Mouse (Mus musculus): ENCODE measurements at regions not wholly inside any gene's neighbourhood (a gene's known extent, or its start where the extent isn't known, plus 50 kb on each side); places are given as distances from the start of the nearest gene placed in this dataset.

DNA sequence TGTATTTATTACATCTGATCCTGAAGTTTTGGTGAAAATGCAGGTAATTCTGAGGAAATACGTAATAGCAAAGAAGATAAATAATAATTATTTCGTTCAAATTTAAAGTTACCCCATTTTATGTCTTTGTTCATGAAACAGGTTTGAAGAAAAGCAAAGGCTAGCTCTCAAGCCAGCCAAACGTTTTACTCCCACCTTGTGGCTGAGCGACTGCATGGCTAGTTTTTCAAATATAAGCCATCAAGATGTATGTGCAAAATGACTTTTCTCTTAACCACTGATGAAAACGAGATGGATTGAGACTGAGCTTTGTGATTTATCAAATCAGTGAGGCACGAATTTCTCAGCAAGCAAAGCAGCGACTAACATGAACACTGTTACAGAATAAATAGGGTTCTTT is 736.5 kb upstream of the Foxg1 start:
- ATAC-seq (ENCODE audit: low FRiP score, low TSS enrichment): no peak
- Histone ChIP-seq H3K27me3 (ENCODE audit: insufficient read depth, low read length) (no peaks in the 10 kb centered on the region), H3K27ac (ENCODE audit: low read length) (no peak overlapping the region), H3K9ac (replicated peaks; ENCODE audit: low read length) (no peak overlapping the region), H3K4me3 (ENCODE audit: low read length) (no peak overlapping the region), H3K9me3 (ENCODE audit: low read length) (no peaks in the 10 kb centered on the region), H3K4me1 (ENCODE audit: insufficient read depth, low read length) (no peaks in the 10 kb centered on the region), H3K36me3 (ENCODE audit: insufficient read depth, low read length) (no peaks in the 10 kb centered on the region), H3K4me2 (replicated peaks; ENCODE audit: low read depth, low read length) (no peak overlapping the region)
- WGBS: 47% methylated on average over 7 of the region's 7 CpGs

DNA sequence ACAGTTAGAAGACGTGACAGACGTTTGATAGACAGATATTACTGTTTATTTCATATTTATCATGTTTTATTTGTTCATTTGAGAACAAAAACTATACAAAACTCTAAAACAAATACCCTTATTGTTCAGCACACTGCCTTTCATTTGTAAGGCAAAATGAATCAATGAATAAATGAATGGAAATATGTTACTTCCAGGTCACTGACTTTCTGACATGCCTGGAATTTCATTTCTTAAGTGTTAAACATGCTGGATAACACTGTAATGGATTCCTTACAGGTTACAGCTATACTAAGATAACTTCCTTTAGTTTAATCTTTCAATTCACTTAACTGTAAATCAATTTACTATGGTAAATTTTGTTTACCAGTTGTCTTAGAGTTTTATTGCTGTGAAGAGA is 707.3 kb upstream of the Foxg1 start:
- no peak for ATAC-seq (ENCODE audit: low FRiP score, low TSS enrichment)
- 56% methylated on average over 2 of the region's 2 CpGs for WGBS
- H3K27me3 ChIP-seq (ENCODE audit: insufficient read depth, low read length): no peaks in the 10 kb centered on the region

DNA sequence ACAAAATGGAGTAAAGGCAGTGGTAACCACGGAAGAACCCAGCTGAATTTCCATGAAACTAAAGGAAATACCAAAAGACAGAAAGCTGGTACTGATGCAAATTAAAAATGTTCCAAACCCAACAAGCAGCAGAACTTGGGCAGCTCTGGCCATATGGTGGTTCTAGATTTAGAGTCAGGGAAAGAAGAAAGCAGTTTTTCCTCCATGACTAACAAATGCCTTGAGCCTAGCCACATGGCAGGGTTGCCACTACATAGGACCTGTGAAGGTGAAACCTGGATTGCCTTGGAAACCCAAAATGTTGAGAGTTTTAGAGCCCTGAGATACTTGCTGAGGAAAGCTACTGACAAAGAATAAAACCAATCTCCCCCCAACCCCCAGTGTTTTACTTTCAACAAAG is 701.5 kb upstream of the Foxg1 start:
- Histone ChIP-seq H3K4me1 (ENCODE audit: insufficient read depth, low read length) (no peaks in the 10 kb centered on the region), H3K27me3 (ENCODE audit: insufficient read depth, low read length) (no peaks in the 10 kb centered on the region), H3K4me3 (ENCODE audit: low read length) (no peak overlapping the region), H3K36me3 (ENCODE audit: insufficient read depth, low read length) (no peaks in the 10 kb centered on the region), H3K27ac (ENCODE audit: low read length) (no peak overlapping the region), H3K9me3 (ENCODE audit: low read length) (no peaks in the 10 kb centered on the region), H3K9ac (replicated peaks; ENCODE audit: low read length) (no peak overlapping the region), H3K4me2 (replicated peaks; ENCODE audit: low read depth, low read length) (no peak overlapping the region)
- no peak for ATAC-seq (ENCODE audit: low FRiP score, low TSS enrichment)
- WGBS: 86% methylated on average over 1 of the region's 1 CpGs

More for the DNA sequence above, 707.3 kb upstream of the Foxg1 start:
- Histone ChIP-seq H3K9ac (replicated peaks; ENCODE audit: low read length) (no peak overlapping the region), H3K4me2 (replicated peaks; ENCODE audit: low read depth, low read length) (no peak overlapping the region), H3K36me3 (ENCODE audit: insufficient read depth, low read length) (no peaks in the 10 kb centered on the region), H3K27ac (ENCODE audit: low read length) (no peak overlapping the region), H3K4me3 (ENCODE audit: low read length) (no peak overlapping the region), H3K4me1 (ENCODE audit: insufficient read depth, low read length) (no peaks in the 10 kb centered on the region), H3K9me3 (ENCODE audit: low read length) (no peaks in the 10 kb centered on the region)

DNA sequence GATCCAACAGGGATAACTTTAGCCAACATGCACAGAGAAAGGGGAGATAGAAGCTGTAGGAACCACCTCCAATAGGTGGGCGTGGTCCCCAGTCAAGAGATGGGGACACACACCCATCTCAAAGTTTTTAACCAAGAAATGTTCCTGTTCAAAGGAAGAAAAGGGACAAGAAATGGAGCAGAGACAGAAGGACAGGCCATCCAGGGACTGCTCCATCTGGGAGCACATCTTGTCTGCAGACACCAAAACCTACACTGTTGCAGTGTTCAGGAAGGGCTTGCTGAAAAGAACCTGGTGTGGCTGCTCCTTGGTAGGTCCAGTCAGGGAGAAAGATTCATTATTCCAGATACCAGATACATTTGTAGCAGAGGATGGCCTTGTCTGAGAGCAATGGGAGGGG is 676.5 kb upstream of the Foxg1 start:
- Histone ChIP-seq H3K4me2 (replicated peaks; ENCODE audit: low read depth, low read length) (no peak overlapping the region), H3K9ac (replicated peaks; ENCODE audit: low read length) (no peak overlapping the region), H3K4me1 (ENCODE audit: insufficient read depth, low read length) (no peaks in the 10 kb centered on the region), H3K27me3 (ENCODE audit: insufficient read depth, low read length) (no peaks in the 10 kb centered on the region), H3K27ac (ENCODE audit: low read length) (no peak overlapping the region), H3K9me3 (ENCODE audit: low read length) (no peaks in the 10 kb centered on the region), H3K36me3 (ENCODE audit: insufficient read depth, low read length) (no peaks in the 10 kb centered on the region), H3K4me3 (ENCODE audit: low read length) (no peak overlapping the region)
- no peak for ATAC-seq (ENCODE audit: low FRiP score, low TSS enrichment)
- 87% methylated on average over 1 of the region's 1 CpGs for WGBS

DNA sequence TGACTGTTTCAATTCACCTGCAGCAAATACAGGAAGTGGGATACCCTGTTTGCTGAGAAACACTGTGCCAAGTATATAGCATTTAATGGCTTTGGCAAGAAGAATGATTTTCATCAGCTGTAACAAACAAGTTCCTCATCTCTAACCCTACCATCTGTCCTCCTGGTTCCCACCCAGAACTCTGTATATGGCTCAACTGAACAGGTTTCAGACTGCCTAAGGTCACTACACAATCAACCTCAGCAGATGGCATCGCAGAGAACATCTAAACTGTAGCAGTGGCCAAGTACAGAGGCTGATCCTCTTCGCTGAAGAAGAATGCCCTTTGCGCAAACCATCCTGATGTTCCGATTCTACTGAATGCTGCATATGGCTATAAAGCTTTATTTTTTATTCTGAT is 668.8 kb upstream of the Foxg1 start:
- Histone ChIP-seq H3K4me3 (ENCODE audit: low read length) (no peak overlapping the region), H3K36me3 (ENCODE audit: insufficient read depth, low read length) (no peaks in the 10 kb centered on the region), H3K4me1 (ENCODE audit: insufficient read depth, low read length) (no peaks in the 10 kb centered on the region), H3K27me3 (ENCODE audit: insufficient read depth, low read length) (no peaks in the 10 kb centered on the region), H3K27ac (ENCODE audit: low read length) (no peak overlapping the region), H3K9ac (replicated peaks; ENCODE audit: low read length) (no peak overlapping the region), H3K9me3 (ENCODE audit: low read length) (no peaks in the 10 kb centered on the region), H3K4me2 (replicated peaks; ENCODE audit: low read depth, low read length) (no peak overlapping the region)
- ATAC-seq (ENCODE audit: low FRiP score, low TSS enrichment): no peak
- WGBS: 89% methylated on average over 4 of the region's 4 CpGs

DNA sequence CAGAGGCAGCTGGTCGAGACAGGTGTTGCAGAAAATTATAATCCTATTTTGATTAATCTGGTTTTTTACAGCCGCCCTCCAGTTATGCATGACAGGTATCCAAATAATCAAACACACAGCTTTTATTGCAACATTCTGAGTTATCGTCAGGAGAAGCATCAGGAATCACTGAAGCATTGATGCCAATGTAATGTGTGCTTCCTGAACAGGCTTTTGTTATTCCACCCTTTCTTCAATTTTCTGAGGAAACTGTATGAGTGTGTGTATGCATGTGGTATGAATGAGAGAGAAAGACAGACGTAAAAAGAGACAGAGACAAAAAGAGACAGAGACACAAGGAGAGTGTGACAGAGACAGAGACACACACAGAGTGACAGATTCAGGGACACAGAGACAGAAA is 652.6 kb upstream of the Foxg1 start:
- H3K27ac ChIP-seq (ENCODE audit: low read length): no peak overlapping the region
- H3K4me2 ChIP-seq (replicated peaks; ENCODE audit: low read depth, low read length): no peak overlapping the region
- 59% methylated on average over 4 of the region's 4 CpGs for WGBS
- no peaks in the 10 kb centered on the region for H3K36me3 ChIP-seq (ENCODE audit: insufficient read depth, low read length)
- no peak for ATAC-seq (ENCODE audit: low FRiP score, low TSS enrichment)
- H3K9ac ChIP-seq (replicated peaks; ENCODE audit: low read length): no peak overlapping the region
- H3K4me3 ChIP-seq (ENCODE audit: low read length): no peak overlapping the region
- no peaks in the 10 kb centered on the region for H3K27me3 ChIP-seq (ENCODE audit: insufficient read depth, low read length)
- H3K9me3 ChIP-seq (ENCODE audit: low read length): no peaks in the 10 kb centered on the region
- H3K4me1 ChIP-seq (ENCODE audit: insufficient read depth, low read length): no peaks in the 10 kb centered on the region

DNA sequence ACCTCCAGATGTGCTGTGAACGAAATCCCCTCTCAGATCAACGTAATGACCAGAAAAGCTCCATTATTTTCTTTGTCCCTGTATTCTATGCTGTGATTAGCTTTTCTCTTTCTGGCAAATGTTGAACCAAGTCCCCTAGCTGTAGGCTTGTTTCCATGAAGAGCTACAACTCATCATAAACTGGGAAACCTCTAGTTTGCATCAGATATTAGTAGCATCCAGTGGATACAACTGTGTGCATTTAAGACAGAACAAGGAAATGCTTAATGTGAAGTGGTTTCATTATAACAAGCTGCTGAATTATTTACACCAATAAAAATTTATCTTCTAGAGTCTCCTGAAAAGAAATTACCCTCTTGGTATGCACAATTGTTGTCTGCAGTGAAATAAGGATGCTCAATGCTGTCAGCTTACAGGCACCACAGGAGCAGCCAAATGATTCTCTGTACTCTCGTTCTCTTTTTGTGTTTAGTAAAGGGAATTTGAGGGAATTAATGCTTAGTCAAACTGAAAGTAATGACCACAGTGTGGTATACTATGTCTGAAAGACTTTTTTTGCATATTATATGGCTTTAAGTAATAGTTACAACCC is 623.6 kb upstream of the Foxg1 start:
- WGBS: 76% methylated on average over 3 of the region's 3 CpGs
- no peak for ATAC-seq (ENCODE audit: low FRiP score, low TSS enrichment)

More for the DNA sequence above, 623.6 kb upstream of the Foxg1 start:
- Histone ChIP-seq H3K9me3 (ENCODE audit: low read length) (no peaks in the 10 kb centered on the region), H3K4me3 (ENCODE audit: low read length) (no peak overlapping the region), H3K9ac (replicated peaks; ENCODE audit: low read length) (no peak overlapping the region), H3K4me2 (replicated peaks; ENCODE audit: low read depth, low read length) (no peak overlapping the region), H3K36me3 (ENCODE audit: insufficient read depth, low read length) (no peaks in the 10 kb centered on the region), H3K4me1 (ENCODE audit: insufficient read depth, low read length) (no peaks in the 10 kb centered on the region), H3K27me3 (ENCODE audit: insufficient read depth, low read length) (no peaks in the 10 kb centered on the region), H3K27ac (ENCODE audit: low read length) (no peak overlapping the region)

All from kidney, embryonic 16.5 days (tissue).